Mouse (Mus musculus) limb, embryonic 14.5 days (tissue): ENCODE measurements at regions not wholly inside any gene's neighbourhood (a gene's known extent, or its start where the extent isn't known, plus 50 kb on each side); places are given as distances from the start of the nearest gene placed in this dataset.

Source experiments
- ATAC-seq: fragments of 200-750 bp; cut with Nextera tagmentation; 2 replicates; pipeline ENCODE4 v1.8.0; 2017; ENCODE audit warnings: low read depth, moderate number of reproducible peaks, moderate TSS enrichment; ENCODE audit not compliant: low FRiP score
- DNase-seq: peaks from one replicate; pipeline ENCODE4 v3.0.0-alpha.2; 2015; ENCODE audit warnings: low spot score
- H3K27ac ChIP-seq: fragments of 300-500 bp; sonication (generic); replicated peaks from 2 replicates; pipeline ENCODE4 v1.5.1; 2014; ENCODE audit warnings: low read depth, mild to moderate bottlenecking, low read length, moderate library complexity, mixed read lengths
- H3K27me3 ChIP-seq: fragments of 300-500 bp; sonication (generic); 2 replicates; pipeline ENCODE4 v1.6.1; 2014; ENCODE audit warnings: low read length, mixed read lengths; ENCODE audit not compliant: control insufficient read depth, insufficient read depth
- H3K36me3 ChIP-seq: fragments of 300-500 bp; sonication (generic); 2 replicates; pipeline ENCODE4 v1.6.1; 2014; ENCODE audit warnings: mild to moderate bottlenecking, low read length, moderate library complexity, mixed read lengths; ENCODE audit not compliant: control insufficient read depth, insufficient read depth
- H3K4me1 ChIP-seq: fragments of 300-500 bp; sonication (generic); 2 replicates; pipeline ENCODE4 v1.6.1; 2014; ENCODE audit warnings: antibody characterized with exemption, low read length, mixed read lengths; ENCODE audit not compliant: control insufficient read depth, insufficient read depth
- H3K4me2 ChIP-seq: fragments of 300-500 bp; sonication (generic); replicated peaks from 2 replicates; pipeline ENCODE4 v1.6.1; 2014; ENCODE audit warnings: low read depth, mild to moderate bottlenecking, low read length, moderate library complexity; ENCODE audit not compliant: severe bottlenecking
- H3K4me3 ChIP-seq: fragments of 300-500 bp; sonication (generic); replicated peaks from 2 replicates; pipeline ENCODE4 v1.5.1; 2014; ENCODE audit warnings: low read length
- H3K9ac ChIP-seq: fragments of 300-500 bp; sonication (generic); 2 replicates; pipeline ENCODE4 v1.6.1; 2014; ENCODE audit warnings: mild to moderate bottlenecking, low read depth, low read length, moderate library complexity; ENCODE audit not compliant: severe bottlenecking
- H3K9me3 ChIP-seq: fragments of 300-500 bp; sonication (generic); 2 replicates; pipeline ENCODE4 v1.6.1; 2016; ENCODE audit warnings: low read length; ENCODE audit not compliant: control insufficient read depth
- POLR2A ChIP-seq: fragments of 200-500 bp; IDR thresholded peaks from 2 replicates; pipeline ENCODE4 v1.8.0; 2012; ENCODE audit warnings: inconsistent platforms, mild to moderate bottlenecking, moderate library complexity, borderline replicate concordance; ENCODE audit not compliant: insufficient read depth, insufficient read length; ENCODE audit errors: extremely low read depth
- WGBS: fragments of 180-500 bp; shearing (Covaris S2); extraction: QIAGEN DNeasy Blood & Tissue Kit; methylation state at CpG from one replicate; pipeline ENCODE4 v1.1.7; 2014; 5-methylcytosine and 5-hydroxymethylcytosine counted together

GRCm38 (mm10) chr7:82070946-82071727 is 79.0 kb upstream of the Bnc1 start:
- DNase-seq (no peak), ATAC-seq (no peak)
- no peak overlapping the region for H3K27ac ChIP-seq
- no peaks in the 10 kb centered on the region for H3K4me1 ChIP-seq
- H3K9me3 ChIP-seq: no peaks in the 10 kb centered on the region
- H3K9ac ChIP-seq: no peak overlapping the region
- no peak overlapping the region for H3K4me2 ChIP-seq
- no peaks in the 10 kb centered on the region for H3K36me3 ChIP-seq
- TF ChIP-seq POLR2A: no peak
- 70% methylated on average over 10 of the region's 10 CpGs for WGBS
- H3K27me3 ChIP-seq: no peaks in the 10 kb centered on the region
- no peak overlapping the region for H3K4me3 ChIP-seq

- no peaks in the 10 kb centered on the region for H3K36me3 ChIP-seq
- H3K4me2 ChIP-seq: no peak overlapping the region
- no peak for TF ChIP-seq POLR2A
- ATAC-seq (no peak), DNase-seq (no peak)
- no peak overlapping the region for H3K9ac ChIP-seq
- H3K4me1 ChIP-seq: no peaks in the 10 kb centered on the region
- H3K4me3 ChIP-seq: no peak overlapping the region
- H3K27ac ChIP-seq: no peak overlapping the region
- no peaks in the 10 kb centered on the region for H3K9me3 ChIP-seq
- H3K27me3 ChIP-seq: no peaks in the 10 kb centered on the region
- 79% methylated on average over 2 of the region's 2 CpGs for WGBS
These were observed 83.3 kb upstream of the Bnc1 start for GRCm38 (mm10) chr7:82075359-82075758.

GRCm38 (mm10) chr7:82081851-82082250 is 89.8 kb upstream of the Bnc1 start:
- Histone ChIP-seq H3K27ac (no peak overlapping the region), H3K27me3 (no peaks in the 10 kb centered on the region), H3K4me2 (no peak overlapping the region), H3K4me3 (no peak overlapping the region), H3K36me3 (no peaks in the 10 kb centered on the region), H3K9me3 (no peaks in the 10 kb centered on the region), H3K4me1 (0 out of 2 replicates have a peak, but pooled peaks cover 2% of the 10 kb centered on the region), H3K9ac (no peak overlapping the region)
- ATAC-seq (no peak), DNase-seq (no peak)
- WGBS: 28% methylated on average over 3 of the region's 3 CpGs
- no peak for TF ChIP-seq POLR2A

DNA sequence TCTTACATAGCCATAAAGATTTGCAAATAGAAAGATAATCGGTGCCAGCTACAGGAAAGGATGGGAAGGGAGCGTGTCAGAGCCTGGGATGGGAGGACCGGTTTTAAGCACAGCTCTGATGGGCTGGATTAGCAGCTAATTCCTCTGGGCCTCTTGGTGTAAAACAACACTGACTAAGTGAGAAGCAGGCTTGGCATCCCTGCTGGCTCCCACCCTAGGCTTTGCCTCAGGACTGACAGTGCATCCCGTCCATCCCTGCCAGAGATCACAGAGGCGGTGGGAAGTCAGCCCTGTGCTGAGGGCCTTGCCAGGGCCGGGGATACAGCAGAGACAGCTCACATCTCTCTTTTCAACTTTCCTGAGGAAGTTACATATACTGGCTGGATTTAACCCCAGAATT is 90.8 kb upstream of the Sh3gl3 start:
- 22% methylated on average over 6 of the region's 6 CpGs for WGBS
- TF ChIP-seq POLR2A: no peak

DNA sequence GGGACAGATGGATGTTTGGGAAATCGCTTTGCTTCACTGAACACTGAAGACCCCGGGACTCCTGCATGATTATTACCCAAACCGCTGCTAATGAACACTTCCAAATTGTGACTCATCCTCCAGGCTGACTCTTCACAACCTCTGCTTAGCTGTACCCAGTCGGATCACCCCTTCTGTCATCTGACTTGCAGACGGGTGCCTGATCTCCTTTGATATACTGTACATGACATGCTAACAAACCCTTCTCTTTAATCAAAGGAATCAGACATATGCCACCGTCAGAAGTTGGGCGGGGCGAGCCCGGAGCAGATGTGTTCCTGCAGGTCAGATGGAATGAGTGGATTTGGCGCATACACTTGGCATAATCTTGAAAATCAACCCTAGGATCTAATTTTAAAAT is 89.2 kb upstream of the Sh3gl3 start:
- no peak overlapping the region for H3K4me2 ChIP-seq
- no peak overlapping the region for H3K4me3 ChIP-seq
- H3K4me1 ChIP-seq: 0 out of 2 replicates have a peak, but pooled peaks cover 2% of the 10 kb centered on the region
- ATAC-seq (no peak), DNase-seq (no peak)
- H3K27ac ChIP-seq: no peak overlapping the region
- no peak overlapping the region for H3K9ac ChIP-seq
- no peak for TF ChIP-seq POLR2A
- H3K9me3 ChIP-seq: no peaks in the 10 kb centered on the region
- 70% methylated on average over 10 of the region's 10 CpGs for WGBS
- no peaks in the 10 kb centered on the region for H3K27me3 ChIP-seq
- H3K36me3 ChIP-seq: no peaks in the 10 kb centered on the region

More for the DNA sequence above, 90.8 kb upstream of the Sh3gl3 start:
- Histone ChIP-seq H3K9me3 (no peaks in the 10 kb centered on the region), H3K4me2 (no peak overlapping the region), H3K9ac (no peak overlapping the region), H3K27ac (no peak overlapping the region), H3K4me1 (0 out of 2 replicates have a peak, but pooled peaks cover 2% of the 10 kb centered on the region), H3K36me3 (no peaks in the 10 kb centered on the region), H3K4me3 (no peak overlapping the region), H3K27me3 (no peaks in the 10 kb centered on the region)
- ATAC-seq (no peak), DNase-seq (peak; percentile 6)
